Mouse (Mus musculus) B cell, adult 2 months (primary cell): Measurements from ENCODE around the gene Tesk2.

Source experiments
- DNase-seq, 2 experiments: peaks; one replicate each; pipeline ENCODE4 v3.0.0; 2022

Tesk2 gene

GRCm38 (mm10) chr4:116719396-116719795 lies 1.4 kb upstream of the Tesk2 start:
- DNase-seq, result peak; percentile 73 to 76

GRCm38 (mm10) chr4:116721098-116721628 lies 415 bp downstream of the Tesk2 start:
- no peak for DNase-seq

GRCm38 (mm10) chr4:116722230-116722629 lies 1.5 kb downstream of the Tesk2 start:
- DNase-seq, result no peak

- DNase-seq, result no peak
Observed at GRCm38 (mm10) chr4:116725444-116725843, 4.7 kb downstream of the Tesk2 start.

- DNase-seq, result no peak
Observed at GRCm38 (mm10) chr4:116727401-116727800, 6.7 kb downstream of the Tesk2 start.

- DNase-seq, result no peak
Observed at GRCm38 (mm10) chr4:116729532-116729931, 8.8 kb downstream of the Tesk2 start.

- no peak for DNase-seq
Observed at GRCm38 (mm10) chr4:116731077-116731476, 10.3 kb downstream of the Tesk2 start.

GRCm38 (mm10) chr4:116732355-116732754 lies 11.6 kb downstream of the Tesk2 start:
- no peak for DNase-seq

- DNase-seq, result no peak
Observed at GRCm38 (mm10) chr4:116734996-116735395, 14.2 kb downstream of the Tesk2 start.

- DNase-seq, result no peak
Observed at GRCm38 (mm10) chr4:116738972-116739751, 18.4 kb downstream of the Tesk2 start.

GRCm38 (mm10) chr4:116749750-116750149 lies 29.0 kb downstream of the Tesk2 start:
- no peak for DNase-seq

GRCm38 (mm10) chr4:116761914-116762313 lies 41.2 kb downstream of the Tesk2 start:
- no peak for DNase-seq

GRCm38 (mm10) chr4:116764001-116764400 lies 43.3 kb downstream of the Tesk2 start:
- no peak for DNase-seq

- DNase-seq, result no peak
Observed at GRCm38 (mm10) chr4:116768510-116768909, 47.8 kb downstream of the Tesk2 start.

- DNase-seq, result no peak
Observed at GRCm38 (mm10) chr4:116769060-116769459, 48.3 kb downstream of the Tesk2 start.

GRCm38 (mm10) chr4:116776391-116776790 lies 55.6 kb downstream of the Tesk2 start:
- no peak for DNase-seq

- DNase-seq, result no peak
Observed at GRCm38 (mm10) chr4:116777079-116777478, 56.3 kb downstream of the Tesk2 start.

- no peak for DNase-seq
Observed at GRCm38 (mm10) chr4:116780541-116780940, 59.8 kb downstream of the Tesk2 start.

- DNase-seq, result no peak
Observed at GRCm38 (mm10) chr4:116781366-116781765, 60.6 kb downstream of the Tesk2 start.

- DNase-seq, result no peak
Observed at GRCm38 (mm10) chr4:116782171-116782570, 61.4 kb downstream of the Tesk2 start.

GRCm38 (mm10) chr4:116786587-116786986 lies 65.8 kb downstream of the Tesk2 start:
- DNase-seq, result peak in 1 of 2 experiments; percentile 16

- DNase-seq, result no peak
Observed at GRCm38 (mm10) chr4:116787985-116788760, 67.4 kb downstream of the Tesk2 start.

- peak; percentile 83 to 88 for DNase-seq
Observed at GRCm38 (mm10) chr4:116788956-116789355, 68.2 kb downstream of the Tesk2 start.

GRCm38 (mm10) chr4:116792453-116792852 lies 71.7 kb downstream of the Tesk2 start:
- no peak for DNase-seq
